Mouse (Mus musculus) intestine, embryonic 14.5 days (tissue): Measurements from ENCODE around the gene Olfr819. TPM values are rescaled to one million over a fixed set of nuclear protein-coding genes. Genes with fewer than 3 reads are reported as not detected.

ENCODE experiments used
- ATAC-seq: fragments of 200-750 bp; cut with Nextera tagmentation; replicated peaks from 2 replicates; pipeline ENCODE4 v1.8.0; 2017; ENCODE audit warnings: low read depth, moderate number of reproducible peaks, moderate TSS enrichment, moderate library complexity; ENCODE audit not compliant: low FRiP score, low TSS enrichment
- DNase-seq: peaks from one replicate; pipeline ENCODE4 v3.0.0-alpha.2; 2018; ENCODE audit warnings: low spot score
- H3K27ac ChIP-seq: fragments of 300-500 bp; sonication (generic); 2 replicates; pipeline ENCODE4 v1.5.1; 2014; ENCODE audit warnings: low read depth, mild to moderate bottlenecking, control low read depth
- H3K27me3 ChIP-seq: fragments of 300-500 bp; sonication (generic); replicated peaks from 2 replicates; pipeline ENCODE4 v1.6.1; 2014; ENCODE audit warnings: low read length, control low read depth; ENCODE audit not compliant: control insufficient read depth, insufficient read depth
- H3K36me3 ChIP-seq: fragments of 300-500 bp; sonication (generic); 2 replicates; pipeline ENCODE4 v1.6.1; 2014; ENCODE audit warnings: low read length, control low read depth; ENCODE audit not compliant: control insufficient read depth, insufficient read depth
- H3K4me1 ChIP-seq: fragments of 300-500 bp; sonication (generic); replicated peaks from 2 replicates; pipeline ENCODE4 v1.6.1; 2014; ENCODE audit warnings: low read length, control low read depth, mixed read lengths; ENCODE audit not compliant: control insufficient read depth, insufficient read depth
- H3K4me2 ChIP-seq: fragments of 300-500 bp; sonication (generic); 2 replicates; pipeline ENCODE4 v1.6.1; 2014; ENCODE audit warnings: low read length
- H3K4me3 ChIP-seq: fragments of 300-500 bp; sonication (generic); 2 replicates; pipeline ENCODE4 v1.5.1; 2014; ENCODE audit warnings: low read depth, low read length, control low read depth, mixed read lengths
- H3K9ac ChIP-seq: fragments of 300-500 bp; sonication (generic); 2 replicates; pipeline ENCODE4 v1.6.1; 2014; ENCODE audit warnings: mild to moderate bottlenecking, low read length
- H3K9me3 ChIP-seq: fragments of 300-500 bp; sonication (generic); 2 replicates; pipeline ENCODE4 v1.6.1; 2016; ENCODE audit warnings: low read length, control low read depth; ENCODE audit not compliant: control insufficient read depth
- WGBS: fragments of 180-500 bp; shearing (Covaris S2); extraction: QIAGEN DNeasy Blood & Tissue Kit; methylation state at CpG from one replicate; pipeline ENCODE4 v1.1.7; 2014; 5-methylcytosine and 5-hydroxymethylcytosine counted together
- polyA plus RNA-seq: library from polyadenylated mRNA; unstranded; fragments of >200 nt; fragmentation: Nextera tagmentation; extraction: Ambion mirVana; gene quantifications from 2 replicates; pipeline ENCODE4 v1.2.1, GENCODE M21; 2014

Gene Olfr819
- polyA plus RNA-seq, 1 experiment from 2014 or later: not detected

DNA sequence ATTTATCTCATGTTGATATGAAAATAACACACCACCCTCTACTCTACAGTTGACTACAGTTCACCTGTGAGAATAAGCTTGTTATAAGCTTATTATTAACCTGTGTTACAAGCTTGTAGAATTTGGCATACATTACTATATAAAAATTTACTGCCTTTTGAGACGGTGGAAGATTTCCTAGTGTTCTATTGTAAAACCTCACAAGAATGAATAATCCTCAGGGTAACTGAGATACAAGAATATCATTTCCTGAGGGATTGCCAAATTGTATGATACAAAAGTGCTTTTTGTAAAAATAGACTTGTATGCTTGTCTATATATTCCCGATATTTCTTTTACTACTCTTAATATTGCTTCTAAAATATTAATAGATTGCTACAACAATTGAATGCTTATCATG is 18.1 kb downstream of the Olfr819 start, which contains the start of gene Olfr818:
Olfr818 (minus strand) TSS at position 101 of the 400 bp plus-strand sequence.
- Histone ChIP-seq H3K4me2 (no peak within 1 kb of the TSS), H3K4me1 (no peaks in the 10 kb centered on the region), H3K9me3 (no peaks in the 10 kb centered on the region), H3K27ac (no peak within 1 kb of the TSS), H3K9ac (no peak within 1 kb of the TSS), H3K36me3 (no peaks in the 10 kb centered on the region), H3K27me3 (no peaks in the 10 kb centered on the region), H3K4me3 (no peak within 1 kb of the TSS)
- DNase-seq (no peak), ATAC-seq (no peak)
- 92% methylated on average over 2 of the region's 2 CpGs for WGBS

DNA sequence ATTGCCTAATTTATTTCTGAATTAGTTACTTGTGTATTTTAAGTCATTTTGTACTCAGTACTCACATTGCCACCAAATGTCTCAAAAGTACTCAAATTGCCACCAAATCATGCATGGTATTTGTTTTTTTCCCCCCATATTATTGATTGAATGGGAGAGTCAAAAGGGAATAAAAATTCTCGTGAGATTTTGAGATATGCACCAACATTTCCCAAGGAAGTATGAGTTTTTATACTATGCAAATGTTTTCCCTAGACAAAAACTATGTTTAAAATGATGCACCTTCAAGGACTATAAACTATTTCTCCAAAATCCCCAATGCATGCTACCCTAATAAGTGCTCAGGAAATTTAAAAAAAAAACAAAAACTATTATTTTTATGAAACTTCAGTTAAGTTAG is 51.6 kb downstream of the Olfr819 start, which contains the start of gene Olfr816:
Olfr816 (minus strand) TSS at position 101 of the 400 bp plus-strand sequence.
- Histone ChIP-seq H3K9ac (no peak within 1 kb of the TSS), H3K27me3 (no peaks in the 10 kb centered on the region), H3K9me3 (no peaks in the 10 kb centered on the region), H3K27ac (no peak within 1 kb of the TSS), H3K4me1 (no peaks in the 10 kb centered on the region), H3K4me3 (no peak within 1 kb of the TSS), H3K36me3 (no peaks in the 10 kb centered on the region), H3K4me2 (no peak within 1 kb of the TSS)
- no peak for DNase-seq
- 77% methylated on average over 1 of the region's 1 CpGs for WGBS
- ATAC-seq: no peak

Other genes with a start within 250 kb of the Olfr819 start
- not detected in 2 replicates for gene Olfr805, start 237.9 kb downstream of the Olfr819 start, polyA plus RNA-seq
- gene Olfr806, start 225.3 kb downstream of the Olfr819 start, polyA plus RNA-seq: not detected in 2 replicates
- gene Olfr807, start 209.5 kb downstream of the Olfr819 start, polyA plus RNA-seq: not detected in 2 replicates
- gene Olfr808, start 201.8 kb downstream of the Olfr819 start, polyA plus RNA-seq: not detected in 2 replicates
- gene Olfr809, start 192.6 kb downstream of the Olfr819 start, polyA plus RNA-seq: not detected in 2 replicates
- not detected in 2 replicates for gene Olfr810, start 172.3 kb downstream of the Olfr819 start, polyA plus RNA-seq
- not detected in 2 replicates for gene Olfr811, start 162.9 kb downstream of the Olfr819 start, polyA plus RNA-seq
- not detected in 2 replicates for gene Olfr812, start 121.2 kb downstream of the Olfr819 start, polyA plus RNA-seq
- gene Olfr813, start 111.9 kb downstream of the Olfr819 start, polyA plus RNA-seq: not detected in 2 replicates
- gene Olfr814, start 87.4 kb downstream of the Olfr819 start, polyA plus RNA-seq: not detected in 2 replicates
- gene Olfr815, start 61.4 kb downstream of the Olfr819 start, polyA plus RNA-seq: not detected in 2 replicates
- gene Olfr816, start 51.7 kb downstream of the Olfr819 start, polyA plus RNA-seq: not detected in 2 replicates
- gene Olfr818, start 18.2 kb downstream of the Olfr819 start, polyA plus RNA-seq: not detected in 2 replicates
- gene Olfr247, start 8.9 kb upstream of the Olfr819 start, polyA plus RNA-seq: not detected in 2 replicates
- gene Gm10310, start 17.8 kb upstream of the Olfr819 start, polyA plus RNA-seq: not detected in 2 replicates
- gene Olfr820, start 45.4 kb upstream of the Olfr819 start, polyA plus RNA-seq: not detected in 2 replicates
- gene Olfr821, start 63.1 kb upstream of the Olfr819 start, polyA plus RNA-seq: not detected in 2 replicates
- not detected in 2 replicates for gene Olfr822, start 103.9 kb upstream of the Olfr819 start, polyA plus RNA-seq
- gene Olfr823, start 148.1 kb upstream of the Olfr819 start, polyA plus RNA-seq: not detected in 2 replicates
- not detected in 2 replicates for gene Olfr824, start 162.7 kb upstream of the Olfr819 start, polyA plus RNA-seq
- gene Olfr825, start 199.5 kb upstream of the Olfr819 start, polyA plus RNA-seq: not detected in 2 replicates
- not detected in 2 replicates for gene Olfr826, start 216.9 kb upstream of the Olfr819 start, polyA plus RNA-seq
- not detected in 2 replicates for gene Olfr827, start 247.1 kb upstream of the Olfr819 start, polyA plus RNA-seq